Mouse (Mus musculus) lung, postnatal 0 days (tissue): ENCODE data around the gene Snn.

ENCODE experiments used
- CTCF ChIP-seq: IDR thresholded peaks from 2 replicates; pipeline ENCODE4 v1.5.1; 2016; ENCODE audit warnings: antibody characterized with exemption, mild to moderate bottlenecking
- EP300 ChIP-seq: IDR thresholded peaks from 2 replicates; pipeline ENCODE4 v1.6.1; 2016; ENCODE audit warnings: antibody characterized with exemption, mild to moderate bottlenecking, control low read depth

GRCm38 (mm10) chr16:11031320-11031719 is 29.4 kb upstream of the Snn start:
- TF ChIP-seq CTCF, result peak; percentile 50
- TF ChIP-seq EP300, result no peak
